Mouse (Mus musculus) heart, embryonic 15.5 days (tissue): ENCODE data around the gene Zfp568. TPM values are rescaled to one million over a fixed set of nuclear protein-coding genes. Genes with fewer than 3 reads are reported as not detected.

Source experiments
- ATAC-seq: fragments of 200-750 bp; cut with Nextera tagmentation; replicated peaks from 2 replicates; pipeline ENCODE4 v1.8.0; 2017; ENCODE audit warnings: low read depth, moderate TSS enrichment; ENCODE audit not compliant: insufficient number of reproducible peaks, insufficient read depth, low FRiP score
- H3K27ac ChIP-seq: fragments of 300-500 bp; sonication (generic); 2 replicates; pipeline ENCODE4 v1.5.1; 2015; ENCODE audit warnings: mild to moderate bottlenecking, inconsistent platforms
- H3K27me3 ChIP-seq: fragments of 300-500 bp; sonication (generic); 2 replicates; pipeline ENCODE4 v1.6.1; 2015; ENCODE audit warnings: inconsistent platforms
- H3K36me3 ChIP-seq: fragments of 300-500 bp; sonication (generic); 2 replicates; pipeline ENCODE4 v1.6.1; 2015; ENCODE audit warnings: mild to moderate bottlenecking, inconsistent platforms
- H3K4me1 ChIP-seq: fragments of 300-500 bp; sonication (generic); replicated peaks from 2 replicates; pipeline ENCODE4 v1.6.1; 2015; ENCODE audit warnings: inconsistent platforms
- H3K4me2 ChIP-seq: fragments of 300-500 bp; sonication (generic); 2 replicates; pipeline ENCODE4 v1.6.1; 2015; ENCODE audit warnings: inconsistent platforms, mild to moderate bottlenecking, moderate library complexity
- H3K4me3 ChIP-seq: fragments of 300-500 bp; sonication (generic); 2 replicates; pipeline ENCODE4 v1.5.1; 2015; ENCODE audit warnings: mild to moderate bottlenecking, inconsistent platforms
- H3K9ac ChIP-seq: fragments of 300-500 bp; sonication (generic); 2 replicates; pipeline ENCODE4 v1.6.1; 2015; ENCODE audit warnings: mild to moderate bottlenecking, inconsistent platforms
- H3K9me3 ChIP-seq: fragments of 300-500 bp; sonication (generic); replicated peaks from 2 replicates; pipeline ENCODE4 v1.6.1; 2016; ENCODE audit warnings: inconsistent platforms
- WGBS: fragments of 180-500 bp; shearing (Covaris S2); methylation state at CpG from one replicate; pipeline ENCODE4 v1.1.7; 2015; ENCODE audit warnings: mixed read lengths; 5-methylcytosine and 5-hydroxymethylcytosine counted together
- polyA plus RNA-seq: library from polyadenylated mRNA; unstranded; fragments of >200 nt; fragmentation: Nextera tagmentation; extraction: Ambion mirVana; gene quantifications from 2 replicates; pipeline ENCODE4 v1.2.1, GENCODE M21; 2015

Zfp568 gene
- 16.2 and 22.4 TPM in 2 replicates for polyA plus RNA-seq

DNA sequence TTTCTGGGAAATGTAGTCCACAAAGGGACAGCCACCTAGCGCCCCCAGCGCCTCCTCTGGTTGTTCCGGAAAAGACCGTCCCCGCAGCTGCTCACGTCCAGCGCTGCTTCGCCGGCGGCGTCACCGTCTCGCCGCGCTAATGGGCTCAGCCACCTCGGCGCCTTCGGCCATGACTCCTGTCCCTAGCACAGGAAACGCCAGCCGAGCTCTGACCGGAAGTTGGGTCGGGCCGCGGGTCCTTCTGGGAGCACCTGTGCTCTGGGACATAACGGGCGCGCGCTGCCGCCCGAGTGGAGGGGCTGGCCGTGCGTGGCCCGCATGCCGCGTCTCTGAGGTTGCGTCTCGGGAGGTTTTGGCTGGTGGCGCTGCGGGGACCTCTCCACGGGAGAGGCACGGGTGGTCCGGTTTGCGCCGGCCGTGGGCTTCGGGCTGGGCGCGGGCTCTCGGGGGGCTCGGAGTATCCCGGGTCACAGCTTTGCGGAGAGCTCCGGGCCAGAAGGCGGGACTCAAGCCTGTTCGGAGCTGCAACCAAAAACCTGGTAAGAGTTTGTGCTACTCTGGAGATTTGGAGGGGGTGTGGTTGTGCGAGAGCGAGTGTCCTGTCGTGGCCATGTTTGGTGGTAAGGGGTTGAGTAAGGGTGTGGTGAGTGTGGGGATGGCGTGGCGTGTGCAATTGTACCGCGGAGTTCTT, at the start of gene Zfp568:
TSS of gene Zfp568 (plus strand) at position 266 of the 691 bp plus-strand sequence.
- Histone ChIP-seq H3K27me3 (no peaks in the 10 kb centered on the region), H3K4me1 (peaks cover 38% of the 10 kb centered on the region), H3K27ac (peak within 1 kb of the TSS; percentile 99), H3K4me2 (peak within 1 kb of the TSS; percentile 61), H3K36me3 (peaks cover 27% of the 10 kb centered on the region), H3K9me3 (no peaks in the 10 kb centered on the region; the same call in 1 of the 2 replicates), H3K9ac (peak within 1 kb of the TSS; percentile 94), H3K4me3 (peak within 1 kb of the TSS; percentile 80)
- under 1% methylated on average over 62 of the region's 62 CpGs for WGBS
- ATAC-seq, result peak; percentile 96

DNA sequence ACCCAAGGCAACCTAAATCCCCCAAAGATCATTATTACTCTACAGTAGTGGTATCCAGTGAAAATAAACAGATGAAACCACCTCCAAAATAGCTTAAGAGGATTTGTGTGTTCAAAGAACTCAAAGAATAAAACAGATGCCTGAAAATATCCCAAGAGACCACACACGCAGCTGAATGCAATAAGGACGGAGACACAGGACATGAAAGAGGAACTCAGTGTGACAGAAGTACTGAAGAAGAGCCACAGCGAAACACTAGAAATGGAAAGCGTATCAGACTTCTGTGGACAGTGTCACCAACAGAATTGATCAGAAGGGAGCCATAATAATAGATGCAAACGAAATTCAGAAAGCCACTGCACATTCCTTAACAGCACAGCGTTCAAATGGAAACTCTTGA, 44.9 kb upstream of the Zfp568 start:
- ATAC-seq, result no peak
- WGBS, result 85% methylated on average over 6 of the region's 6 CpGs

DNA sequence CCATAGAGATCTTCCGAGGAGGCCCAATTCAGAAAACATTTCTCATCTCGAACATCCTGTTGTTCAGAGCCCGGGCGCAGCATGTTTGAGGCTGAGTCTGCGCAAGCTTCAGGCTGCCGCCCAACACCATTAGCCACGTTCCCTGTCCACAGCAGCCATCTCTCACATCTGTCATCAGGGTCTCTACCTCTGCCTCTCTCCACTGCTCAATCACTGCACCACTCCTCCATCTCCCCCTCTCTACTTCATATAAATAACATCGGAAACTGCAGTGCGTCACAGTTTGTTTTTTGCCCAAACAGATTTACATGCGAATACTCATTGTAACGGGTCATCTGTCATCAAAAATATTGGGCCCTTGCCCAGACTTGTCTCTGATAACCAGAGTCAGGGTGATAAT, 42.7 kb upstream of the Zfp568 start:
- Histone ChIP-seq H3K9ac (no peak overlapping the region), H3K4me3 (no peak overlapping the region), H3K36me3 (peaks cover 26% of the 10 kb centered on the region), H3K4me2 (no peak overlapping the region), H3K27ac (no peak overlapping the region; the same call in 1 of the 2 replicates), H3K9me3 (no peaks in the 10 kb centered on the region), H3K4me1 (peaks cover 9% of the 10 kb centered on the region), H3K27me3 (no peaks in the 10 kb centered on the region)
- no peak for ATAC-seq
- WGBS, result 61% methylated on average over 11 of the region's 11 CpGs

More for the DNA sequence above, 44.9 kb upstream of the Zfp568 start:
- Histone ChIP-seq H3K27ac (no peak overlapping the region), H3K9ac (no peak overlapping the region), H3K4me1 (peaks cover 9% of the 10 kb centered on the region), H3K9me3 (no peaks in the 10 kb centered on the region), H3K27me3 (no peaks in the 10 kb centered on the region), H3K4me2 (no peak overlapping the region), H3K4me3 (no peak overlapping the region), H3K36me3 (peaks cover 41% of the 10 kb centered on the region)

DNA sequence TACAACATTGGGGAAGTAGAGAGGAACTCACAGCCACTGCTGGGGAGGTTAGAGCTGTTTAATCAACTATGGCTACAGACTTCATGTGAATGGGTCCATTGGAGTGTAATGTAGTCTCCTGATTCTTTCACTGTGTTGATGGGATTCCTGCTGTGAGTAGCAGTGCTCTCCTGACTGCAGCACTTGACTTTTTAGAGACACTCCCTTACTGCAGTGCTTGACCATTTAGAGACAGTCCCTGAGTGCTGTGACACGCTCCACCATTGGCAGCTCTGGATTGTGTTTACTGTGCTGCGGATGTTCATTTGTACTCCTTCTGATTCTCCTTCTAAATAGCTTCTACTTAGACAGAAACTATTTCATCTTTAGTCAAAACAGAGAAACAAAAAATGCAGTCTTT, 41.0 kb upstream of the Zfp568 start:
- ATAC-seq, result no peak
- H3K4me1 ChIP-seq, result peaks cover 9% of the 10 kb centered on the region
- H3K27ac ChIP-seq, result no peak overlapping the region
- H3K27me3 ChIP-seq, result no peaks in the 10 kb centered on the region
- WGBS, result 50% methylated on average over 2 of the region's 2 CpGs
- H3K9me3 ChIP-seq, result no peaks in the 10 kb centered on the region
- H3K9ac ChIP-seq, result no peak overlapping the region
- no peak overlapping the region for H3K4me2 ChIP-seq
- H3K4me3 ChIP-seq, result no peak overlapping the region
- peaks cover 11% of the 10 kb centered on the region for H3K36me3 ChIP-seq

DNA sequence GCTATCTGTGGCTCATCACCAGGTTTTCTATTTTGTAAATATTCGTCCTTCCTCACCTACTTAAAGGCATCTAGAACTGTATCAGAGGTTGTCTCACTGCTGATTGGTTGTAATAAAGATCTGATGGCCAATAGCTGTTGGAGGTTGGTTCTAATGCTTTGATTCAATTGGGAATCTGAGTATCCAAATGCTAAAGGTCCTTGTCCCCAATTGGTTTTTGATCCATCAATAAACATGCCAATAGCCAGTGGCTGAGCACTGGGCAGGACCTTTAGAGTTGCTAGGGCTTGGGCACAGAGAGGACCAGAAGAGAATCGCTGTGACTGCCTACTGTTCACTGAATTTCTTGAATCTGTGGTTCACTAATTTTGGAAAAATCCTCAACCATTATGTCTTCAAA, 40.0 kb upstream of the Zfp568 start:
- no peaks in the 10 kb centered on the region for H3K9me3 ChIP-seq
- H3K4me1 ChIP-seq, result peaks cover 9% of the 10 kb centered on the region
- no peak overlapping the region for H3K4me2 ChIP-seq
- no peak overlapping the region for H3K27ac ChIP-seq
- no peak overlapping the region for H3K4me3 ChIP-seq
- H3K9ac ChIP-seq, result no peak overlapping the region
- no peak for ATAC-seq
- no peaks in the 10 kb centered on the region for H3K27me3 ChIP-seq
- WGBS, result 83% methylated on average over 2 of the region's 2 CpGs
- H3K36me3 ChIP-seq, result peaks cover 9% of the 10 kb centered on the region; the same call in 1 of the 2 replicates

DNA sequence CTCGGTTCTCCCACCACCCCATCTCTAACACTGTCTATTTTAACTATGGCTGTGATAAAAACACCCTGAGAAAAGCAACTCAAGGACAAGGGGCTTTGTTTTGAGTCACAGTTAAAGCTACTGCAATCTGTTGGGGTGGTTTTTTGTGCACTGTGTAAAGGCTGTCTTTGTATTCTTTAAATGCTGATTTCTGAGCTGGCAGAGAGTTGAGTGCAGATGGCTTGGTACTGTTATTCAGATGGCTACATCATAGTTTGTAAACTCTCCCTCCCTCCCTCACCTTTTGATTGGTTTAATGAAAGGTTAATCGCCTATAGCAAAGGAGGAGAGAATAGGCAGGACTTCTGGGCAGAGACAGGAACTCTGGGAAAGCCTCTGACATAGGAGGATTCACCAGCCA, 39.6 kb upstream of the Zfp568 start:
- Histone ChIP-seq H3K27ac (no peak overlapping the region), H3K9ac (no peak overlapping the region), H3K27me3 (no peaks in the 10 kb centered on the region), H3K9me3 (no peaks in the 10 kb centered on the region), H3K4me1 (peaks cover 9% of the 10 kb centered on the region), H3K4me3 (no peak overlapping the region), H3K4me2 (no peak overlapping the region), H3K36me3 (peaks cover 9% of the 10 kb centered on the region; the same call in 1 of the 2 replicates)
- no peak for ATAC-seq
- WGBS, result 74% methylated on average over 2 of the region's 2 CpGs

GRCm38 (mm10) chr7:29953086-29953485, 30.7 kb upstream of the Zfp568 start:
- Histone ChIP-seq H3K4me2 (peak overlapping the region; percentile 77), H3K4me1 (peaks cover 3% of the 10 kb centered on the region), H3K27ac (peak overlapping the region; percentile 92), H3K9me3 (no peaks in the 10 kb centered on the region), H3K4me3 (peak overlapping the region; percentile 90), H3K36me3 (peaks cover 9% of the 10 kb centered on the region), H3K27me3 (no peaks in the 10 kb centered on the region), H3K9ac (peak overlapping the region; percentile 92)
- WGBS, result 38% methylated on average over 10 of the region's 10 CpGs
- no peak for ATAC-seq

DNA sequence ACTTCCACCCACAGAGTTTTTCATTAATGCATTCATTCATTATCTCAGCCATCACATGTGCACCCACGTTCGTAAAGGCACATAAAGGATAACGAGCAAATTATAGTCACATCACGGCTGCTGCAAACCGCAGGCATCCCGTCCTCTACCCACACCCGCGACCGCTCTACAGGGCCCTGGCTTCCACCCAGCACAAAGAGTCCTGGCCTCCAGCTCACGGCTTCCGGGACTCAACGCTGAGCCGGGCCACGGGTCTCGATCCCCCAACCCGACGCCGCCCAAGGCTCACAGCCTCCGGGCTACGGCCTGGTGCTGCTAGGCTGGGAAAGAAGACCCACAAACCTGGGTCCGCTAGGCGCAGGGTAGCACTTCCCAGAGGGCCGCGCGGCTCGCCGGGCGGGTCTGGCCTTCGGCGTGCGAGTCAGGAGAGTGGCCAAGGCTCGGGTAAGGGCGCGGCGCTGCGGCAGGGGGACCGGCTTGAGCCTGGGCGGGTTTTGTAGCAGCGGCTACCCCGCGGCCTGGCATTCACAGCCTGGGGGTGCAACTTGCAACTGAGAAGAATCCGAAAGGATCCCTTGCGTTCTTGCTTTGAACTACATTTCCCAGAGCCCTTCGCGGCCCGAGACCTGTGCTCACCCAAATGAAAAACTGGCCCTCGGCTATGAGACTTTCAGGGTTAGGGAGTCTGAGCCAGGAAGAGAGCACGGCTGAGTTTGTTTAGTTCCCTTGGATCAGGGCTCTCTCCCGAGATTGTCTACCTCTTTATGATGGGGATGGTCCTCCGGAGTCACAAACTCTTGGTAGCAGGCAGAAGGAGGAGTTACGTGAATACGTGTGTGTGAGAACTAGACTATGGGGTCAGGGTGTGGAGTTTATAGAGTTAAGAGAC, 30.0 kb upstream of the Zfp568 start, which contains the start of gene Zfp74:
TSS of gene Zfp74 (minus strand) at position 577 of the 889 bp plus-strand sequence.
- H3K4me2 ChIP-seq, result peak within 1 kb of the TSS; percentile 77
- H3K9me3 ChIP-seq, result no peaks in the 10 kb centered on the region
- peaks cover 3% of the 10 kb centered on the region for H3K4me1 ChIP-seq
- H3K9ac ChIP-seq, result peak within 1 kb of the TSS; percentile 92
- peak; percentile 86 for ATAC-seq
- peak within 1 kb of the TSS; percentile 92 for H3K27ac ChIP-seq
- H3K4me3 ChIP-seq, result peak within 1 kb of the TSS; percentile 90
- H3K27me3 ChIP-seq, result no peaks in the 10 kb centered on the region
- H3K36me3 ChIP-seq, result peaks cover 9% of the 10 kb centered on the region
- under 1% methylated on average over 52 of the region's 52 CpGs for WGBS

- peak overlapping the region; percentile 77 for H3K4me2 ChIP-seq
- peaks cover 8% of the 10 kb centered on the region for H3K36me3 ChIP-seq
- H3K9ac ChIP-seq, result no peak overlapping the region
- peak overlapping the region; percentile 92 for H3K27ac ChIP-seq
- H3K27me3 ChIP-seq, result no peaks in the 10 kb centered on the region
- H3K9me3 ChIP-seq, result no peaks in the 10 kb centered on the region
- peak overlapping the region; percentile 90; the same call in 1 of the 2 replicates for H3K4me3 ChIP-seq
- WGBS, result 27% methylated on average over 4 of the region's 4 CpGs
- H3K4me1 ChIP-seq, result peaks cover 3% of the 10 kb centered on the region
- ATAC-seq, result no peak
Observed at GRCm38 (mm10) chr7:29954731-29955130, 29.0 kb upstream of the Zfp568 start.

GRCm38 (mm10) chr7:29956257-29956656, 27.5 kb upstream of the Zfp568 start:
- Histone ChIP-seq H3K9ac (peak overlapping the region; percentile 16; the same call in 1 of the 2 replicates), H3K9me3 (no peaks in the 10 kb centered on the region), H3K36me3 (no peaks in the 10 kb centered on the region), H3K27me3 (no peaks in the 10 kb centered on the region), H3K4me1 (peaks cover 3% of the 10 kb centered on the region), H3K4me3 (peak overlapping the region; percentile 30), H3K27ac (peak overlapping the region; percentile 52), H3K4me2 (peak overlapping the region; percentile 55)
- WGBS, result 37% methylated on average over 10 of the region's 10 CpGs
- no peak for ATAC-seq

DNA sequence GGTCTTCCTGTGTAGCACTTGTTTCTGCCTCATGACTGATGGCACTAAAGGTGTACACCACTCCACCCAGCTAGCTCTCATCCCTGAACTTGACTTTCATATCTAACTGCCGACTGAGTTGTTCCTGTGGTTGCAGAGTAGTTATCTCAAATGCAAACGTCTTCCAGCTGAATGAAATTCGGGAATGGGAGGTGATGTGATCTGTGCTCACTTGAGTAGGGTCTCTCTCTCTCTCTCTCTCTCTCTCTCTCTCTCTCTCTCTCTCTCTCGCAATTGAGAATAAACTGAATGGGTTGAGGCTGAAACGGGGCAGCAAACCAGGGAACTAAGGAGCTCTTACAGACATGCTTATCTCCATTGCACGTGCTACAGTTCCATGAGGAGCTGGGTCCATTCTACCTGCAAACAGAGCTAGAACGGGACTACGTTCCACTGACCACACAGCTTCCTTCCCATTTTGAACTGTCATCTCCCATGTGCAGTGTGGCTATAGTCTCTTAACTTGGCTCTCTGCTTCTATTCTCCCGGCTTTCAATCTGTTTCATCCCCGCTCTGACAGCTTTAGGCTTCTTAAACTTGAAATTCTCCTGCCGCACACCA, 25.5 kb upstream of the Zfp568 start:
- Histone ChIP-seq H3K4me1 (no peaks in the 10 kb centered on the region; the same call in 1 of the 2 replicates), H3K9ac (no peak overlapping the region), H3K4me3 (no peak overlapping the region), H3K36me3 (no peaks in the 10 kb centered on the region), H3K27me3 (no peaks in the 10 kb centered on the region), H3K27ac (no peak overlapping the region), H3K4me2 (no peak overlapping the region), H3K9me3 (no peaks in the 10 kb centered on the region)
- WGBS, result 77% methylated on average over 11 of the region's 11 CpGs
- ATAC-seq, result no peak
